Mouse (Mus musculus) pancreas, adult 10 weeks (tissue): ENCODE results near the gene Snrpc. TPM values are rescaled to one million over a fixed set of nuclear protein-coding genes. Genes with fewer than 3 reads are reported as not detected.

Source experiments
- polyA plus RNA-seq: library from polyadenylated mRNA; stranded (reverse); fragments of 350-450 nt; fragmentation: Illumina TruSeq; extraction: RNeasy Lipid Tissue Mini Kit (QIAGEN cat#74804); gene quantifications from one replicate; pipeline ENCODE4 v1.2.3, GENCODE M21; 2015; ENCODE audit warnings: low read depth, low replicate concordance; ENCODE audit not compliant: insufficient read depth

Snrpc gene
- polyA plus RNA-seq, result 15.4 TPM

DNA sequence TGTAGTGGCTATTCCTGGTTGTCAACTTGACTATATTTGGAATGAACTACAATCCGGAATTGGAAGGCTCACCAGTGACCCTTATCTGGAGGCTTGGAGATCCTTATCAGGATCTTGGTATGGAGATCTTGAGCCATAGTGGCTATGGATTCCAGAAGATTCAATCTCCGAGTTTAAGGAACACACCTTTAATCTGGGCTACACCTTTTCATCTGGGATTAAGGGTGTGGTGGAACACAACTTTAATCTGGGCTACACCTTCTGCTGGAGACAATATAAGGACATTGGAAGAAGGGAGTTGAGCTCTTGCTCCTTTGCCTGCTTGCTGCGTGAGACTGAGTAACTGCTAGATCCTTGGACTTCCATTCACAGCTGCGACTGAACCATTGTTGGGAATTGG is at the start of gene Snrpc:
TSS of gene Snrpc (plus strand) at position 301 of the 400 bp plus-strand sequence.

DNA sequence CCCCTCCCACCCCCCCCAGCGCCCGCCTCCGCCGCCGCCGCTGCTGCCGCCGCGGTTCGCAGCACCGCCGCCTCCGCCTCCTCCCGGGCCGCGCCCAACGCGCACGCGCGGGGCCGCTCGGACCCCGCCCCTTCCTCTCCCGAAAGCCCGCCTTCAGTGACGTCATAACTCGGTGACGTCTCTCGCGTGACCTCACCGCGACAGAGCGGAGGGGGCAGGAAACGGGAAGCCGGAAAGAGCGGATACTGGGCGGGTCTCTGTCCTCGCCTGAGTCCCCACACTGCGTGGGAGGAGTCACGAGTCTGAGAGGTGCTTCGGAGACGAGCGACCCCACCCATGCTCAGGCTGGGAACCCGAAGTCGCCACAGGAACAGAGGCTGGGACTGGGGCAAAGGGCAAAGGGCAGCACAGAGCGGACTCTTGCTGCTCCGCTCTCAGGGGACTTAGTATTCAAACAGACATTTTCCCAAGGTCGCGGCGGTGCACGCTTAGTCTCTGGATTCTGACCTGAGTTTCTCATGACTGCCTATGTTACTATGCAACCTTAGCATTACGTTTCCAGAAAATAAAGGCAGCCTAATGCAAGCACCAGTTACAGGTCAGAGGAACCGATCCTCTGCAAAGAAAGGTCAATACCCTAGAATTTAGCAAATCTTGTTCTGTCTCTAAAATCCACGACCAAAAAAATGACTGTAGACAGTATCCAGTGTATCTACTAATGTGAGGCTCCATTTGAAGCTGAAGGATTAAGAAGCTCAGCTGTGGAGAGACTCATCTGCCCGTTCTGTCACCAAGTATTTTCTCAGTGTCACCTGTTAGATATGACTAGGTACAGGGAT is 17.2 kb upstream of the Snrpc start, which contains the start of gene D17Wsu92e:
TSS of gene D17Wsu92e (minus strand) at position 81 of the 839 bp plus-strand sequence.

DNA sequence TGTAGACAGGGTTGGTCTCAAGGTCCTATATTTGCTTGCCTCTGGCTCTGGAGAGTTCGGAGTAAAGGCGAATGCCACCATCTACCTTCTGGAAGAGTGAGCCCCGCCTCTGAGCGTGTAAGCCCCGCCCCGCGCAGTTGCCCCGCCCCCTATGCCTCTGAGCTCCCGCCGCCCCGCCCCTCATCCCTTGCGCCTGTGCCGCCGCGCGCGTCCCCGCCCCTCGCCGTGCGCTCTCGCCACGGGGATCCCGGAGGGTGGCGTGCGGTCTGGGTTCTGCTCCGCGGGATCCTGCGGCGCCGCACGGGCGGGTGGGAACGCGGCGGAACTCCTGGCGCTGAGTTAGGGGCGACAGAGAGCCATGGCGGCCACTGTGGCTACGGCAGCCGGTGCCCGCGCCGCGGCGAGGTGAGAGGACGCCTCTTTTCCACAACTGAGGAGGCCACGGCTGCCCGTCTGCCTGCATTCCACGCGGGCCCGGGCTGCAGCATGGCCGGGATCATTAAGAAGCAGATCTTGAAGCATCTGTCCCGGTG is 18.4 kb downstream of the Snrpc start, which contains the start of gene Uhrf1bp1:
TSS of gene Uhrf1bp1 (plus strand) at position 177 of the 533 bp plus-strand sequence.

Other genes starting within 250 kb of the Snrpc start
- 17.6 TPM for gene Nudt3, start 214.7 kb upstream of the Snrpc start, polyA plus RNA-seq
- gene RPS10-NUDT3, start 202.9 kb upstream of the Snrpc start, polyA plus RNA-seq, result not detected
- gene Rps10, start 201.5 kb upstream of the Snrpc start, polyA plus RNA-seq, result 398 TPM
- gene Pacsin1, start 182.6 kb upstream of the Snrpc start, polyA plus RNA-seq, result 0.52 TPM
- gene Spdef, start 109.2 kb upstream of the Snrpc start, polyA plus RNA-seq, result 17.0 TPM
- 18.2 TPM for gene D17Wsu92e, start 17.5 kb upstream of the Snrpc start, polyA plus RNA-seq
- 2.0 TPM for gene Uhrf1bp1, start 18.3 kb downstream of the Snrpc start, polyA plus RNA-seq
- 7.6 TPM for gene Anks1, start 71.2 kb downstream of the Snrpc start, polyA plus RNA-seq
- 10.0 TPM for gene Taf11, start 71.7 kb downstream of the Snrpc start, polyA plus RNA-seq
- not detected for gene Tcp11, start 242.5 kb downstream of the Snrpc start, polyA plus RNA-seq